Mouse (Mus musculus): ENCODE measurements around the gene Senp3.
"Not testable (repeated sequence)": the region's sequence is repeated elsewhere in the genome, so short reads cannot be mapped to it uniquely, and the experiment has no call there.

Senp3 gene

GRCm38 (mm10) chr11:69703814-69704612 lies 22.1 kb upstream of the Senp3 start:
- no peak for DNase-seq

- DNase-seq = not testable (repeated sequence)
Measured at GRCm38 (mm10) chr11:69703381-69703780, 21.5 kb upstream of the Senp3 start.

DNA sequence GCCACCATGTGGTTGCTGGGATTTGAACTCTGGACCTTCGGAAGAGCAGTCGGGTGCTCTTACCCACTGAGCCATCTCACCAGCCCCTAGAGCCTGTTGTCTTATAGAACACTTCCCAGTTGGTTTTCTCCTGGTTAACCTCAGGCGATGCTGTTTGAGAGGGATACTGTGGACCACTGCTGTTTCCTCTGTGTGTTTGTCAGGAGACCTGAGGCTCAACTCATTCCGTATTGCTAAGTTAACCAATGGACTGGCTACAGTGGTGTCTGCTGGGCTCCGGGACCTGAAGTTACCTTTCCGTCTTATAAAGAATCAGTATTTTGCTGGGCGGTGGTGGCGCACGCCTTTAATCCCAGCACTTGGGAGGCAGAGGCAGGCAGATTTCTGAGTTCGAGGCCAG lies 21.0 kb upstream of the Senp3 start:
- DNase-seq = not testable (repeated sequence)

GRCm38 (mm10) chr11:69699595-69699994 lies 17.7 kb upstream of the Senp3 start:
- DNase-seq = no peak

- no peak for DNase-seq
Measured at GRCm38 (mm10) chr11:69698574-69698973, 16.7 kb upstream of the Senp3 start.

GRCm38 (mm10) chr11:69697396-69697795 lies 15.5 kb upstream of the Senp3 start:
- no peak for DNase-seq

DNA sequence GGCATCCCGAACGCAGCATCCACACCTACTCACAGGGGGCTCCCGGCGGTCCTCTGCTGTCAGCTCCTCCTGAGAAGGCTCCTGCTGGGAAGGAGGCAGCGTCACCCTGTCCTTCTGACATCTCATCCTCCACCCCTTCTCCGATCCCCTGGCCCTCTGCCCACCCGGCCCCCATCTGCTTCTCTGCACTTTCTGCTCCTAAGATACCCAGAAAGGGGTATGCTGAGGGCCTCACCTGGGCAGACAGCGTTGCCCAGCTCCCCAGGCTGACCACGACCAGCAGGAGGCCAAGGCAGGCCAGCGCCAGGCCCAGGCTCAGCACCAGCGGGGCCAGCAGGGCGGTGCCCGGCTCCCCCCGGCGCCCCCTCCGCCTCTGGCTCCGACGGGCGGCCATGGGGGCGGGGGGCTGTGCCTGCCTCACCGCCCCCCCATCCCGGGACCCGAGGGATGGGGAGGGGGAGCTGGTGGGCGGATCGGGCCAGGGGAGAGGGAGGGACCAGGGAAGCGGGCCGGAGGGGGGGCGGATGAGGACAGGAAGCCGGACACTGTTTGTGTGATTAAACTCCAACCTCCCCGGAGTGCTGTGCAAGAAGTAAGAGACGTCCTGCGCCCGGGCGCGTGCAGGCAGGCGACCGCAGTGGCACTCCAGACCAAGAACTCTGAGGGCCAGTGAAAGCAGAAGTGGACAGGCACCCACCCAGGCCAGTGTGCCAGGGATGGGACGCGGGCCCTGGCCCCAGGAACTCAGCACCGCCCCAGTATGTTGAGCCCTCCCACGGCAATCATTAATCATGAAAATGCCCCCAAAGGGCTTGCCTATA lies 13.7 kb upstream of the Senp3 start, which contains the start of the genes Tnfsf12 and Tnfsfm13:
TSS of gene Tnfsf12 (minus strand) at position 489 of the 821 bp plus-strand sequence.
TSS of gene Tnfsfm13 (minus strand) at position 738 of the 821 bp plus-strand sequence.
- peak; percentile 65 for DNase-seq

DNA sequence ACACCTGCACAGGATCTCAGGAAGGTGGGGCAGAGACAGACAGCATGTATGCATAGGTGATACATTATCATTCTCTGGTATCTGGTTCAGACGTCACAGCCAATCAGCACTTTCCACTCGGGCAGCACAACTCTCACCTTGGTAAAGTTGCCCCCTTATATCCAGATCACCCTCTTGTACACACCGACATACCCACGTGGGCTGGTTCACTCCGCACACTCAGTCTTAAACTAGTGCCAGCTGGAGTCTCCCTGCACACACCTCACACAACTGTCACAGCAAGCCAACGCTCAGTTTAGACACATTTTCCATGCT lies 13.1 kb upstream of the Senp3 start:
- DNase-seq = no peak

DNA sequence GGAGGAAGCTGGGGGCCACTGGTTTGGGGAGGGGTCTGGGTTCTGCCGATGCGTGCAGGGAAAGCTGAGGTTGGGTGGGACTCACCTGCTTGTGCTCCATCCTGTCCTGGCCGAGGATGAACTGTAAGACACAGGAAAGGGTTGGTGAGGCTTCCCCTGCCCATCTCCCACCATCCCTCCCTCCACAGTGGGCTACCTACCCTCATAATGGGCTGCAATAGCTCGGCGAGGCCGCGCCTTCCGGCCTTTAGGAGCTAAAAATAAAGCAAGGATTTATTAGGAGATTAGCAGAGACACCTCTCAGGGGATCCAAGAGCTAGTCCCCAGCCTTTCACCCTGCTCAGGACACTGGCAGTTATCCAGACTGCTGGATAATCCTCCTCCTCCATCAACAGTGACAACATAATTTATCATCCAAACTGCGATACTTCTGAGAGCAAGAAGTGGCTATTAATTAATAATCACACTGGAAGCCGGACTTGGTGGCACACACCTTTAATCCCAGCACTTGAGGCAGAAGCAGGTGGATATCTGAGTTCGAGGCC lies 11.6 kb upstream of the Senp3 start:
- DNase-seq = no peak

DNA sequence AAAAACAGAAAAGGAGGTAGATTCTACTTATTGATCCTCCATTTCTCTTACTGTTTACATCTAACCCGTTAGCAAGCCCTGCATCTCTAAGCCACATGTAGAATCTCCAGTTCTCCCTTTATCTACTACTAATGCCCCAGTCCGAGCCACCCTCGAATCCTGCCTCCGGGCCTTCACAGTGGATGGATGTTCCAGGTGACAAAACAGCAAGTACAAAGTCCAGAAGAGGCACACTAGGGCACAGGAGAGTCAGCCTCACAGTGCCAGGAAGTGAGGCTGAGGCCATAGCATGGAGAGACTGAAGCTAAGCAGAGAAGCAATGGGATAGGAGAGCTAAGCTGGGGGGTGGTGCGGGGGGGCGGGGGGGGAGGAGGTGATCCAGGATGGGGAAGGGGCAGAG lies 11.0 kb upstream of the Senp3 start:
- no peak for DNase-seq

DNA sequence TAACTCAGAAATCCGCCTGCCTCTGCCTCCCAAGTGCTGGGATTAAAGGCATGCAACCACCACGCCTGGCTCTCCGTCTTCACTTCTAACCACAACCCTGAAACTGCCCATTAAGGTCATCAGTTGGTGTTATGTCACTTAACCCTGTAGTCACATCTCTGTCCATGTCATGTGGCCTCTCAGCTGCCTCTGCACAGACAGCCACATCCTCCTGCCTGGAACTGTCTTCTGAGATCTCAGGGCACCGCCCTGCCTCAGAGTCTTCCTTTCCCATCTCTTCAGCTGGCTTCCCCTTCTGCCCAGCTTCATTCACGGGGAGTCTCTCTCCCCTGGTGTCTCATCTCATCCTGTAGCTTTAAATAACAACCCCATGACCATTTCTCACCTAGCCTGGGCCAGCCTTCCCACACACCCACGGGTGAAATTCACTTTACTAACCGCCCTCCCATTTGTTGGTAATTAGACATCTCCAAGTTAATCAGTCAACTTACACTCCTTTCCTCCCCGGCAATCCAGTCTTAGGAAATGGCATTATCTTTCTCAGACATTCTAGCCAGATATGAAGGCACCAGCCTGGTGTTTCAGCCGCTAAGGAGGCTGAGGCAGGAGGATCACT lies 10.4 kb upstream of the Senp3 start:
- no peak for DNase-seq

DNA sequence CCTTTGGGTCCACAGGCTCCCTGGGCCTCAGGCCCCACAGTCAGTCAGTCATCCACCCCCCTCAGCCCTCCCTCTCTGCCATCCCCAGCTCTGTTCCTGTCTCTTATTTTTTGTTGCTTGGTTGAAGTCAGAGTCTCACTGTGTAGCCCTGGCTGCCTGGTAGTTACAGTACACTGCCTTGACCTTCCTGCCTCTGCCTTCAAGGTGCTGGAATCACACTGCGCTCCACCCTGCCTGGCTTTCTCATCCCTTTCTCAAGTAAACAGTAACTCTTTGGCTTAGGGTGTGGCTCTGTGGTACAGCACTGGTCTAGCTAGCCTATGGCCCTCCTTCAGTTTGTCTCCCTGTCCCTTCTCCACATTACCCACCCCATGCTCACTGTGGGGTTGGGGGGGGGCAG lies 8.0 kb upstream of the Senp3 start:
- DNase-seq = no peak

- no peak for DNase-seq
Measured at GRCm38 (mm10) chr11:69687061-69687460, 5.2 kb upstream of the Senp3 start.

- peak; percentile 72 for DNase-seq
Measured at GRCm38 (mm10) chr11:69686377-69686776, 4.5 kb upstream of the Senp3 start.

- peak; percentile 82 for DNase-seq
Measured at GRCm38 (mm10) chr11:69685526-69686148, 3.8 kb upstream of the Senp3 start, which contains the start of gene Tnfsf13. Gene Tnfsf13 (minus strand): TSS chr11:69685784.

- no peak for DNase-seq
Measured at GRCm38 (mm10) chr11:69684936-69685335, 3.1 kb upstream of the Senp3 start.

DNA sequence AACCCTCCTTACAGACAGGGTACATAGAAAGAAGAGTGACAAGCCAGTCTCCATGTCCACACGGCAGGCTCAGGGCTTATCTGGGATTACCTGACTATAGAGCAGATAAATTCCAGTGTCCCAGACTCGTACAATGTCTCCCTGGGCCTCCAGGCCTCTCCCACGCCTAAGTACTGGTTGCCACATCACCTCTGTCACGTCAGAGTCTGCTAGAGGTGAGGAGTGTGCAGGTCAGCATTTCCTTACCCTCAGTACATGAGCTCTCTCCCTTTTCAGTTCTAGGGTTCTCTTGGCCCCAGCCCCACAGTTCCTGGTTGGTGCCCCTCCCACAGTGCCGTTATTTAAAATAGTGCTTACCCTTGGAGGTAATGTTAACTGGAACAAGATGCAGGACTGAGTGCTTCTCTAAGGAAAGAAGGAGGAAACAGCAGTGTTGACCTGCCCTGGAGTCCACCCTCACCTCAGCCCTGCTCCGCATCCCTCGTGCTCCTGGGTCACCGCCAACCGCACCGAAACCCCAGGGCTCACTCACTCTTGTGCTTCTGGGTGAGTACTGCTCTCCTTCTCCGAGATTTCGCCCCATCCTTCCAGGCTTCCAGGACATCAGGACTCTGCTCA lies 2.4 kb upstream of the Senp3 start:
- DNase-seq = no peak

- DNase-seq = no peak
Measured at GRCm38 (mm10) chr11:69683576-69683975, 1.7 kb upstream of the Senp3 start.

DNA sequence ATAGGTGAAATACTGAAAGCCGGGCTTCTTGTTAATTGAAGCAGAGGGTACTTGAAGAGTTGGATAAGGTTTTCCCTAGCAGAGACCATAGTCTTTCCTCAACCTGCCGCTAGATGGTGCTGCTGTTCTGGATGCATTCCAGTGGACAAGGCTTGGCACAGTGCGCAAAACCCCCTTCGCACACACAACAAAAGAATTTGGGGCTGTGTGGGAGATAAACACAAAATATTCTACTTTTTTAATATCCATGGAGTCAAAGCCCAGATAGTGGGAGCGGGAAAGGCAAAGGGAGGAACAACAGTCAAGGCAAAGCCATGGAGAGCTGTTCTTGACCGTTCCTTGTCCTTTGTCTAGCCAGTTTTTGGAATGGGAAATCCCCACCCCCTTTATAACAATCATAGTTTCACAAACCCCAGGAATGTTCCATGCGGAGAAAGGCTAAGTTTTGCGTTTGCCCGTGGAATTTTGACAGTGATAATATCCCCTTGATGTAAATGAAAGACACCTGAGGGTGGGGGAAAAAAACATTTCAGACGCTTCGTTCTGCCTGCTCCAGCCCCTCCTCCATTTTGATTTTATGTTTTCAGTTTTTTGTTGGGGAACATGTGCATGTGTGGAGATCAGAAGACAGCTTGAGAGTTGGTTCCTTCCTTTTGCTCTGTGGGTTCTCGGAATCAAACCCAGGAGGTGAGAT lies 1.1 kb upstream of the Senp3 start:
- peak; percentile 85 for DNase-seq

- DNase-seq = no peak
Measured at GRCm38 (mm10) chr11:69682209-69682839, 440 bp upstream of the Senp3 start.
